Mouse (Mus musculus) lung, adult 18-20 months (tissue): Measurements from ENCODE around the gene Fgfr2.
A peak's percentile ranks its signal among the peaks of the same experiment; 100 is the strongest.

Experiments
- DNase-seq, 2 experiments: peaks; one replicate each; pipeline ENCODE4 v3.0.0; 2022; ENCODE audit warnings: mixed read lengths in 2 of 2

The Fgfr2 gene

DNA sequence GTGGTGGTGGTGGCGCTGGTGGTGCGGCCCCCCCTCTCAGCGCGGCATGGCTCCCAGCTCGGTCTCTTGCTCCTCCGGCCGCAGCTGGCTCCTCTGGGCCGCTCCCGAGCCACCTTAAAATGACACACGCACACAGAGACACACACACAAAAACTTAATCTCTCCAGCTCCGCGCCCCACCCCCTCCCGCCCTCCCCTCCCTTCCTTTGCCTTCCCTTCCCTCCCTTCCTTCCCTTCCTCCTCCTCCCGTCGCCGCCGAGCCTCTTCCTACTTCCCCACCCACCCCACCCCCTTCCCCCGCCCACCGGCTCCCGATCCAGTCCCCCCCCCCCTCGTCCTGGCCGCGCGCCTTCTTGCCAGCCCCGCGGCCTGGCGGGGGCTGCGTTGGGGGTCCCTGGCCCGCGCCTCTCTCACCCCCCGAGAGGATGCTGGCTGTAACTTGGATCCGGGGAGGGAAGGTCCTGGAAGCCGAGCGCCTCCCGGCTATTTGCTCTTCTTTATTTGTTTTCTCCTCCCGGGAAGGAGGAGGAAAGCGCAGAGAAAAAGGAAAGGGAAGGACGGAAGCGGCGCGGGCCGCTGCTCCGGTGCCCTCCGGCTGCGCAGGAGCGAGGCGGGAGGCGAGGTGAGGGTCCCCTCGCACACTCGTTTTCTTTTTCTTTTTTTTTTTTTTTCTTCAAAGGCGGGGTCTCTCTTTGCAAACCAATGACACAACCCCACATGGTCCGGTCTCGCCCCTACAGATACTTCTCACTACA, at the start of gene Fgfr2:
Gene Fgfr2, minus strand, starts transcription at position 107 of the 755 bp plus-strand sequence.
- peak; percentile 73 to 76 for DNase-seq

DNA sequence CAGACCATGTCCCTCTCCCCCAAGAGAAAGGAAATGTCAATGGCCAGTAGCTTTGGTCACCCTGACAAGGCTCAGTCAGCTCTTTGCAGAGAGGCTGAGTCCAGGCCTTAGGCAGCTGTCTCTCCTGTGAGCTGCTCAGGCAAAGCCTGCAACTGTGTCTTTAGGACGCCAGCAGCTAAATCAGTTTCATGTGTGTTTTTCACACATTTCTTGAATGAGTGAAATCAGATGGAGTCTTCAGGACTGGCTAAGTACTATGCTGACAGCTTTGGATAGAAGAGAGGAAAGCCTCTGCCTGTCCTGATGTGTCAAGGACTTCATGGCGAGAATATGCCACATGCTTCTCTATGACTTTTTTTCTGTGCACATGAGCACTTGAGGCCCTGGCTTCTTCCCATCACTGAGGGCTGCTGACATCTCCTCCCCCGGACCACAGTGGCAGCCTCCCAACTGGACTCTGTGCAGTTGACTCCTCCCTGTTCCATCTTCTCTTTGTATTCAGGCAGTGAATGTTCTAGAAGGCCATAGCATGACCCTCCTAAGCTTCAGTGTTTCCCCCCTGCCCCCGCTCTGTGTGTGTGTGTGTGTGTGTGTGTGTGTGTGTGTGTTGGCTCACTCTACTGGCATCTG, 48.4 kb upstream of the Fgfr2 start:
- DNase-seq = peak in 1 of 2 experiments; percentile 5

DNA sequence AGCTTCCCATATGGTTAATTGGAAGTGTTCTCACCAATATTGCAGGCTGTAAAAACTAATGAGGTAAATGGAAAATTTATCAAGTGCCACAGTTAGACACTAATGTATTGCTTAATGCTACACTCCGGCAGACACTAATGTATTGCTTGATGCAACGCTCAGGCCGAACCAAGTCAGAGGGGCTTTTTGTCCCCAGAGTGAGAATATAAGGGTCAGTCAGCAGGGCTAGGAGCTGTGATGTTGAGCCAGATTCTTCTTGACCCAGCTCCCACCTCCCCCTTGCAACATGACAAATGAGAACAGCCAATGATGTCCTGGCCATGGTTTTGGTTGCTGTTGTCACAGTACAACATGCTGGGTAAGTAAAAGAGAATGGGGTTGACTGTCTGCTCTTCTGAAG, 45.8 kb upstream of the Fgfr2 start:
- DNase-seq = no peak

DNA sequence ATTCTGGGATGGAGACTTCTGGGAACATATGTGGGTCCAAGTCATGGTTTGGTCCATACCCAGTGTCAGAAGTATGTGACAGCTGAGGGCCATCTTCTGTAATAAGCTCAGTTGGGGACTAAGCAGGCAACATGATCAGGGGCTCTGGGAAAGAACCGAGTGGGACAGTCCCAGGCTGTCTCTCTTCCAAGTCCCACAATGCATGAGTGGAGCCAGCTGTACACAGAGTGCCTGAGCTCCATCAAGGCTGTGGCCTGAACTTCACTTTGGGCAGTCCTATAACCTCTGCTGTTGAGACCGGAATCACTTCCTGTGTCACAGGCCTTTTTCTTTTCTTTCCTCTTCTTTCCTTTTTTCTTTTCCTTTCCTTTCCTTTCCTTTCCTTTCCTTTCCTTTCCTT, 44.8 kb upstream of the Fgfr2 start:
- no peak for DNase-seq

DNA sequence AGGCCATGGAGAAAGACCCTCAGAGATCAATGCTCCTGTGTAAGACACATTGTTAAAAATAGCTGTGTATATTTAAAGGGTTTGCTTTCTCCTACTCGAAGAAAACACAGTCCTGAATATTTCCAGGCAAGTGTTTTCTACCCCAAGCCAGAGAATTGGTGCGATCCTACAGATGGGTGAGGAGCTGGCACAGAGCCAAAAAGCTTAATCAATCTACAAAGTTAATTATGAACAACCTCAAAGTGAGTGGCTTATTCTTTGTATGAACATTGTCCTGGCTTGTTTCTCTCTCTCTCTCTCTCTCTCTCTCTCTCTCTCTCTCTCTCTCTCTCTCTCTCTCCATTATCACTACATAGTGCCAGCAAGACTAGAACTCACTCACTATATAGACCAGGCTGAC, 41.6 kb upstream of the Fgfr2 start:
- no peak for DNase-seq

DNA sequence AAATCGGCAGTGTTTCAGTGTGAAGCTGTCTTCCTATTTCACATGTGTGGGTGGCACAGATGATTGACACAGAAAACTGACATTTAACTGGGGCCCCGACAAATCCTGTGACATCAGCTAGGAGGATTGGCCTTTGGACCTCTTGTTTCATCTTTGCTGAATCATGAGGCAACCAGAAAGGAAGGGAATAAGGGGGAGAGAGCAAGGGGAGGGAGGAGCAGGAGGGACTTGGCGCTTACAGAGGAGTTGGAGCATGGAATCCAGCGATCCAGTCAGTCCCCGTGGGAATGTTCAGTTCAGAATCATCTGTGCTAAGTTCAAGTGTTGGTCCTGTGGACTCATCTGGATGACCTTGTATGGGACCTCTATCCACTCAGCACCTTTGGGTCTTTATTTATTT, 39.9 kb upstream of the Fgfr2 start:
- DNase-seq = no peak

DNA sequence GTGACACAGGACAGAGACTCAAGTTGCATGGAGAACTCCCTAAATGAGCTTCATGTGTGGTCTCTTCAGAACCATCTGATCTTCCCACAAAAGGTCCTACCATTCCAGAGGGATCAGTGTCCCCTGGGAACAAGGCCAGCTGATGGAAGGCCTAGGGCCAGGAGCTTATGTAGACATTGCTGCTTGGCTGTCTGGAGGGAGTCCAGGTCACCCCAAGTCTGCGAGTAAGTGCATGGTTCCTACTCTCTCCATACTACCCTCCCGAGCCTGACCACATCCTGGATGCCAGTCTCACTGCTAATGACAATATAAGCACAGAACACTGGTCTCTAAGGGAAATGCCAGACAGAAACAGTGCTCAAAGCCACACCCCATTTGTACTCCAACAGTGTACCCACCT, 39.0 kb upstream of the Fgfr2 start:
- no peak for DNase-seq

DNA sequence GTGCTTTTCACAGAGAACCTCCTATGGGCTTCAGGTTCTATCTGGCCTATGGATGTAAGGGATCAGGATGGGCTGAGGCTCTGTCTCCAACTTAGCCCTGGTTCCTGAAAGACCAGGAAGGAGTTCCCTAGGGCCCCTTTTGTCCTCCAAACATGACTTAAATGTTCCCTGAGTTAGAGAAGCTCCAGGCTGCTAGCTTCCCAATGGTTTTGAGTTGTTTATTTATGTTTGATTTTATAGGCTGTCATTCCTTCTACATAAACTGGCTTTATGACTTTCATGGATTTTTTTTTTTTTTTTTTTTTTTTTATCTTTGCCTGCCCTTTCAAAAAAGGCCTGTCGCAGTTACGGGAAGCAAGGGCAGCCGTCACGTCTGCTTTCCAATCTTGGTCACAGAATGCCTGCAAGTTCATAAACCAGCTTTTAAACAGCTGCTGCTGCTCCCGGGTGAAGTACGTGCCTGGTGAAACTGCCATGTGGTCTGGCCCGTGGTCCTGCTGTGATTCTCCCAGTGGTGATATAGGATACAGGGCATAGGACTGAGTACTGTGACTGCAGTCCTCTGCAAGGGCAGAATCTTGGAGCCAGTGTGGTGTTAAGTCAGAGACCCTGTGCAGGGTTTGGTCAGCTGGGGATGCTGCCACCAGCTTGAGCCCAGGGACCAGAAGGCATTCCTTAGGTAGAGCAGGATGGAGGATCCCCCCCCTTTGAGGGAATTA, 38.4 kb upstream of the Fgfr2 start:
- DNase-seq = no peak

DNA sequence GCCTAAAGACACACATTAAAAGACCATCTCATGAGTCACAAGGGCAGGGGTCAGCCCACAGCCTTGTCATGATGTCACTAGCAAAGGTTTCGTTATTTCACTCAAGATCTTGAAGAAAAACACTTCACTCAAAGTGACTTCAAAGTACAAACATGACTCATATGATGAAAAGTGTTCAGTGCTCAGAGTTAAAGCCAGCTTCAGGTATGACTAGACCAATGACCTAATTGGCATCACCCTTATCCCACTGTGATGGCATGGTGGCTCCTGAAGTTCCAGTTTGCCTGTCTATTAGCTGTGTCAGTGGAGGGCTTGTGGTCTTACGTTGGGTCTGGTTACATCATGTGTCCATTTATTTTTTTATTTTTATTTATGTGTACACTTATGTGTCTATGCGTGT, 36.4 kb upstream of the Fgfr2 start:
- no peak for DNase-seq

DNA sequence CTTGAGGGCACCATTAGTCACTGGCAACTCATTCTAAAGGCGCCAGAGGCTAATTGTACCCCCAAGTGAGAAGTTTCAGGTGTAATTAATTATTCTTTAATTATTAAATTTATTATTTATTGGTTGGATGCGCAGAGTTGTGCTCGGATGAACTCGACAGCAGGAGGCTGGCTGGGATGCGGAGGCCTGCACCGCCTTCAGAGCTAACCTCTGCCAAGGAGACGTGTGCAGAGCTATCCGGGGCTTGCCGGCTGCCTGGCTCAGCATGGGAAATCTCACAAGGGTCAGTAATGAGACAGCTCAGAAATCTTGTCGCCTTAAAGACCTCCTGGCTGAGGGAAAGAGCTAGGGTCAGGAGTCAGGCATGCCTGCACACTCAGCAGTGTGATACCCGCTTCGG, 32.5 kb upstream of the Fgfr2 start:
- DNase-seq = no peak

DNA sequence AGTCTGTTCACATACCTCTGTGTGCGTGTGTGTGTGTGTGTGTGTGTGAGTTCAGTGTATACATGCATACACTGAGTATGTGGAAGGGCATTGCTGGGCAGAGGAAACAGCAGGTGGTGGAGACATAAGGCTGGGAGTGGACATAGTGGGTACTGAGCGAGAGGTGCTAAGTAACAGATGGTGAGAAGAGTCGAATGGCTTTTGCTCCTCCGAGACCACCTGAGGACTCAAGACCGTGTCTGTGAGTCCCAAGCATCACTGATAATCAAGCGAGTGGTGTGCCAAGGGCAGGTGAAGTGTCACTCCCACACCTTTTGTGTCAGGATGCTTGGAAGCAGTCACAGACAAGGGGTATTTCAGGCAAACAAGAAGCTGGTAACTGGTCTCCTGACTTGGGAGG, 31.7 kb upstream of the Fgfr2 start:
- no peak for DNase-seq

DNA sequence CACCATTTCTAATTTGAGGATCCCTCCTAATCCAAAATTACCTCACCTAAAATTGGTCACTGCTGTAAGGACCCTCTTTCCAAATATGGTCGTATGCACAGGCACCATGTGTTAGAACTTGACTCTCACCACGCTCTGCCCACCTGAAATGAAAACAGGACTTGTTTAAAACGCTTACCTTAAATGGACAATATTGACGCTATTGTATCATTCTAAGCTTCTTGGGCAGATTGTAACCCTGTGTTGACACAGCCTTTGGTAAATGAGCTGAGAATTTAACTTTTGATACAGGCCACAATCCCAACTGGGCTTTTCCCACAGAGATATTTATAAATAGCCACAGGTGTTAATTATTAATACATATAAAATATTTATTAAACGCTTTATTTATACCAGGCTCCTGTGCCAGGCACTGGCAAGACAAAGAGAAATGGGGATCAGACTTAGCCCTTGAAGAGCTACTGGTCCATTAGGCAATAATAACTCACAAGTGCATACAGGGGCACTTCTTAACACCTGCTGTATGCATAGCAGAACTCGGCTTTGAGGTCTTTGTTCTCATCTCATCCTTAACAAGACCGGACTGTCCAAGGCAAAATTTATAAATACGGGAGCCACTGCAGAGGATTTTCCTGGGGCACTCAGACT, 16.7 kb upstream of the Fgfr2 start:
- no peak for DNase-seq

DNA sequence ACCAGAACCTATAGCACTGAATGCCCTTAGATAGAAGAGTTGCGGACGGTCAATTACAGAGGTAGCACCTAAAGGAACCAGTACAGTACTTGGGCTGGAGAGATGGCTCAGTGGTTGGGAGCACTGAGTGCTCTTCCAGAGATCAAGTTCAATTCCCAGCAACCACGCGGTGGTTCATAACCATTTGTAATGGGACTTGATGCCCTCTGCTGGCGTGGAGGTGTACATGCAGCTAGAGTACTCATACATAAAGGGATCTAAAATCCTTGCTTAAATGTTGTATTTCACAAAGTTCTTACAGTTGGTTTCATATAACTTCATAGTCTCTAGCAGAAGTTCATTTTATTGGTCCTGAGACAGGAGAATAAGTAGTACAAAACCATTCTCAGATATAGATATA, 10.4 kb upstream of the Fgfr2 start:
- DNase-seq = no peak

DNA sequence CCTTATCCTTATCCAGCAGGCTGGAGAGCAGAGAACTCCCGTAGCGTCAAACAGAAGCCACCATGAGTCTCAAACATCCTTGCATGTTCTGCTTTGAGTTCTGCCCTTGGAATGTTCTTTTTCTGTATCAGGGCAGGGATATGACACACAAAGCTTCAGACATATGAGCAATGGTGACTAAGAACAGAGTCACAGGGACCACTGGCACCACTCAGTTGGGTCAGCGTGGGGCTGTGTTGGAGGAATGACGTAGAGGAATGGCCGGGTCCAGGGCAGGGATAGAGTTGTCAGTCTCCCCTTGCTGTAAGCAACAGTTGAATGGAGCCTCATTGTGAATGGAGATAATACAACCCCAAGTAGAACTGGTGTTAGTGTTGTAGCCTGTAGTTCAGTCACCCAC, 9.6 kb upstream of the Fgfr2 start:
- DNase-seq = no peak

DNA sequence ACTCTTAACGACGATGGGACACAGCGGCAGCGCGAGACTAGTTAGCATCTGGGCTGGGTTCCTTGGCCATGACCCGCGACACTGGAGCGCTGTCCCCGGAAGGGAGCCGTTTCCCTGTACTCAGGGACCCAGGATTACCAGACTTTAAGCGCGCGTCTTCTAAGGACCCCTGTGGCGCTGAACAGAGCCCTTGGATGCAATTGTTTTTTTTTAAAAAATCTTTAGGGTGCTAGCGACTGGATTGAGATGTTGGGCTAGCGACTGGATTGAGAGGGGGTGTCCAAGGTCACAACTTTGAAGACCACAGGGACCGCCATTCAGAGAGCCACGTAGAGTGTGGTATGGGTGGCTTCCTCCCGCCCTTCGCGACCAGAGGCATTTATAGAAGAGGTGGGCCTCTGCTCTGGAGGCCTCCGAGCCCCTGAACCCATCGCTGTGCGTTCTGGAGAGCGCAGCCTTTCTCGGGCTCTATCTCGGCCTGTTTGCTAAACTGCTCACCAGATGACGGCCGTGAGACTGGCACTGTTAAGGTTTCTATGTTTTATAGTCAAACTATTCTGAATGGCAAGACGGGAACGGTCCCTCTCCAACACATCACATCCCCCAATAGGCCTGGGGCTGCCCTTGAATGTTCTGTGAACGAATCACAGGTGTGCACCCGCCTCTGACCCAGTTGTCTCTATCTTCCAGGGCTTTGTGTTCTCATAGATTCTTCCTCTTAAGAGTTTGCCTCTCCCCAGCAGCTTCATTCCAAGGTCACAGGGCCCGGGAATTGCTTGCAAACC, 1.7 kb upstream of the Fgfr2 start:
- DNase-seq = no peak

DNA sequence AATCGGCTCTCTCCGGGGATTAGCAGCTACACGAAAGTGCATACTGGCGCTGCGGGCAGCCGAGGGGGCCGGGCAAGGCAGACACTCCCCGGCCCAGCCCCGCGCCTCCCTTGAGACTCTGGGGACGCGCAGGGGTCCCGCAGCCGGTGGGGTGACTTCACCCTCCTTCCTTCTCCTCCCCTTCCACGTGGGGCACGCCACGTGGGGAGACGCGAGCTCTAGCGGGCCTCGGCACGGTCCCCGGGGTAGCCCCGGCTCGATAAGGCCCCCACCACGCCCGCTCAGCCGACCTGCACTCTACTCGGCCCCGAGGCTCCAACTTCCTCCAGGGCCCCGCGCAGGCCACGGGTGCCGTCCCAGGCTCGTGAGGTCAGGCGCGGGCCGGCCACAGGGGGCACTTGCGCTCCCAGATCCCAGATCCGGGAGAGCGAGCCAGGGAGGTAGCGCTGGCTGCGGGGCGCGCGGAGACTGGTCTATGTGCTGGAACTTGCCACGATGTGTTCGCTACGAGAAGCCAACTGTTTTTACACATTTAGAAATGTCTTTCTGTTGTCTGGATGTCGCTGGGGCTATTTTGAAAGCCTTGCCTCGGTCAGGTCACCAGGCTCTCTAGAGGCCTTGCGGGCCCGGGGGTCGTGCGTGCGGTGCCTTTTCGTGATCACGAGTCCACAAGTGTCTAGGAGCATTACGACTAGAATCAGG, 1.0 kb upstream of the Fgfr2 start, which contains the start of gene Ctbp2:
Gene Ctbp2, minus strand, starts transcription at position 356 of the 702 bp plus-strand sequence.
- DNase-seq = peak; percentile 82 to 87

DNA sequence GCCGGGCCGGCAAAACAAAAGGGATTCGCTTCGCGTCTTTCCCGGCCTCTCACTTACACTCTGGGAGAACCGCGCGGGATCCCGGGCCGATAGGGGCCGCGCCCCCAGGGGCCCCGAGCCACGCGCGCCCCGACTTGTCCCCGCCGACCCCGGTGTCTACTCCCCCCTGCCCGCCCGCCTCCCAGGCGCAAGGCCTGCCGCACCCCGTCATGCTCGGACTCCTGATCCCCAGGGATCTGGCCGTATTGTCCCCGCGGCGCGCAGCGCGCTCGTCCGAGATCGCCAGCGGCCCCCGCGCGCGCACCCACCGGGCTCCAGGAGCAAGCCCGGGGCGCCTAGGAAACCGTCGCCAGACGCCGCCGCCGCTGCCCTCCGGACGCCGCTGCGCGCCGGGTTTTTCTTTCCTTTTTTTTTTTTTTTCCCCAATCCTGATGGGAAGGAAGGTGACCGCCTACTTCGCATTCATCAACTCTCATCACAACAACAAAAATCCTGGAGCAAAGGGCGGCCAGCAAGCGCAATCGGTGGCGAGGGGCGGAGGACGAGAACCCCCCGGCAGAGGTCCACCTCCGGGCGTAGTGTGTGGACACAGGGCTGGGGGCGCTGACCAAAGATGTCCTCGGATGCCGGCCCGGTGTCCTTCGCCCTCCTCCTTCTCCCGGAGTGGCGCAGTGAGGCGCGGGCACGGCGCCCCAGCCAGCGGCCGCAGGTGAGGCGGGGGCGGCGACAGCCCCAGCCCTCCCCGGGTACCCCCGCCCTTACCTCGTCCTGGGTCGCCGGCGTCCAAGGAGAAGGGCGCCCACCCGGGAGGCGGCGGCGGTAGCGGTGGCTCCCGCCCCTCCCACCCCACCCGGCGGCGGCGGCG, 539 bp downstream of the Fgfr2 start:
- DNase-seq = peak; percentile 52 to 54

DNA sequence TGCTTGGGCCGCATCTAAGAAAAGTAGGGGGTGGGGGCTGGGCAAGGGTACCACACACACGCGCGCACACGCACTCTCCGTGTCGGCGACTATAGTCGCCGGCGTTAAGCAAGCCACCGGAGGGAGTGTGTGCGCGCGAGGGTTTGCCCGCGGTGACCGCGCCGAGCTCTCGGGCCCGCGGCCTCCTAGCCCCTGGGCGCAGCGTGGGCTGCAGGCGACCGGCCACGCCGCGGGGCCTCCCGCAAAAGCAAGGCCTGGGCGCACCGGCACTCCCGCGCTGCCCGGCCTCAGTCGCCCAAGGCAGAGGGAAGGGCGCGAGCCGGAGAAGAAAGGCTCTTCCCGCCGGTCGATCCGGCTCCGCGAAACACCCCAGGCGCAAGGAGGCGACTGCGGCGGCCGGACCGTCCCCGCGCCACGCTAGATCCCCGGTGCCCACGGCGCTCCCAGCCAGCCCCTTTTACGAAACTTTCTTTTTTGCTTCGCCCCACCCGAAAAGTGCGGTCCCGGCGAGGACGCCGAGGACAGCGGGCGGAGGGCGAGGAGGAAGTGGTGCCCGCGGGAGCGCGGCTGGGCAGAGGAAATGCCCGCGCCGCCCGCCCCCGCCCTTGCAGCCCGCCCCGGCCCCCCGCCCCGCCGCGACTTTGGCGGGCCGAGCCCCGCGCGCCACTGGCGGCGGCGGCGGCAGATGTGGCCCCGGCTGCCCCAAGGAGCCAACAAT, 1.3 kb downstream of the Fgfr2 start:
- DNase-seq = peak; percentile 49 to 56

DNA sequence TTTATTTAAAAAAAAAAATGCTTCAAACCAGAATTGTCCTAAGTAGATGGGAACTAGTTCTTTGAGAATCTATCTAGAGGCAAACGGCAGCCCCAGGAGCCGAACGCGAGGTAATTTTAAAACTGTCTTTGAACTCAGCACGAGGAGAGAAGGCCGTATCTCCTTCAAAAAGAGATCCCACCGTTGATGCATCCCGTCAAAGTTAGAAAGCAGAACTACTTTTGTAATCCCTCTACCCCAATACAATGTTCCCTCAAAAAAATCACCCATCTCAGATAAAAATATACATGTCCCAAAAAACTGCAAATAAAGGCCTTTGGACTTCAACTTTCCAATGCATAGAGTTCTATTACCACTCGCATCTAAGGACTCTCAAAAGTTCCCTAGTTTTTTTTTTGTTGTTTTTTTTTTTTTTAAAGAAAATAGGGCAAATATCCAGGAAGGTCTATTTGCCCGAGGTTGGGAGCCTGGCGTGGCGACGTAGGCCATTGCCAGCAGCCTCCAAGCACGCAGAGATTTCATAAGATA, 2.0 kb downstream of the Fgfr2 start:
- no peak for DNase-seq

DNA sequence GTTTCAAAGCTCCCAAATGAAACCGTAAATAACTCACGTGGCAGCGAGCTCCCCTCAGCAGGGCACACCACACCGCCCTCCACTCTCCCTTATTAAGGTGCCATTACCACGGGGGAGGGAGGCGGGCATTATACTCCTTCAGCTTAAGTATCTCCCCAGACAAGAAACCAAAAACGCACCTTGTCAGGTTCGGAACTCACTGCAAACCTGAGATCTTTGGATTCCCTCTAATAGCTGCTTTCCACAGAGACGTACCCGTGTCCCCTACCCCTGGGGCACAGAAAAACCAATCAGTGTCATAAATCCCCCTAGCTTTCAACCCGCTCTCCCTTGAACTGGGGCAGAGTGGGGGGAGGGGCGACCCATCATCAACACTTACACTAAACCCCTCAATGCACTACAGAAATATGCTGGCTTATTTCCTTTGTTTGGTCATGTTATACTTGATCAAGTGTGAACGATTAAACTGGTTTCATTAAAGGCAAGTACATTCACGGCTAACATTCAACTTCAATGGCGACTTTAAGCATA, 2.9 kb downstream of the Fgfr2 start:
- DNase-seq = no peak
